Mouse (Mus musculus) liver, adult 2 months (tissue): ENCODE measurements around the gene Slc2a9.
A peak's percentile ranks its signal among the peaks of the same experiment; 100 is the strongest.

Experiments used
- CTCF ChIP-seq: fragments of 200-500 bp; IDR thresholded peaks from 2 replicates; pipeline ENCODE4 v1.5.1; 2011; ENCODE audit warnings: low read depth, low read length, control low read depth
- POLR2A ChIP-seq: fragments of 200-500 bp; IDR thresholded peaks from 2 replicates; pipeline ENCODE4 v1.6.1; 2011; ENCODE audit warnings: low read length, control low read depth; ENCODE audit not compliant: insufficient read depth; ENCODE audit errors: extremely low read depth

- TF ChIP-seq CTCF (peak; percentile 40; the same call in 1 of the 2 replicates), POLR2A (no peak)
Measured at GRCm38 (mm10) chr5:38476861-38477565, 25.9 kb downstream of the Slc2a9 start.
